Mouse (Mus musculus): ENCODE data around the gene Gpr179. TPM values are rescaled to one million over a fixed set of nuclear protein-coding genes. Genes with fewer than 3 reads are reported as not detected.

Gene Gpr179
- total and polyA plus RNA-seq, 3 experiments = 0.05 to 0.08 TPM; not detected in 1

DNA sequence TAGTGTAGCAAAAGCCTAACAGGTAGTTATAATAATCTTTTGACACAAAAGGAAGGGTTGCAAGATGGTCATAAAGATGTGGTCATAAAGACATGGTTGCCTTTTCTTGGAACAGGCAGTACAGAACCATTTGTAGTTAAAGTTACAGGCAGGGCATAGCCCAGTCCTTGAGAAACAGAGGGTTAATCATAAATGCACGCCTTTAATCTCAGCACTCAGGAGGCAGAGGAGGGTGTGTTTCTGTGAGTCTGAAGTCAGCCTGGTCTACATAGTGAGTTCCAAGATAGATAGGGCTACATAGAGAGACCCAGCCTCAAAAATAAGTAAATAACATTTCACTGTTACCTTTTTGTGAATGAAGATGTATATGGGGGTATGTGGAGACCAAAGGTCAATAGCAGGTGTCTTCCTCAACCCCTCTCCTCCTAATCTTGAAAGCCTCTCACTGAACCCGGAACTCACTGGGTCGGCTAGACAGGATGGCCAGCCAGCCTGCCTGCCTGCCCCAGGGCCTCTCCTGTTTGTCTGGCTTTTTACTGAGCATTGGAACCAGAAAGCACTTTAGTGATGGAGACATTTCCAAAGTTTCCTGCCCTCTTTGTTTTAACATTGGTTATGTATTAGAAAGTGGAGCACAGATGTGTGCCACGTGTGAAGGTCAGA lies 1.2 kb upstream of the Gpr179 start:
- WGBS = 58% methylated on average over 4 of the region's 4 CpGs
- H3K4me3 ChIP-seq = no peak overlapping the region
- H3K79me2 ChIP-seq (replicated peaks; ENCODE audit: control insufficient read depth, insufficient read depth, low read length) = no peaks in the 10 kb centered on the region
- H3K9ac ChIP-seq (ENCODE audit: low read depth, low read length) = no peak overlapping the region
- intact Hi-C loops (cut with DNase I) = no loop called here
- H3K4me1 ChIP-seq (ENCODE audit: control insufficient read depth, insufficient read depth, low read length) = peaks cover 1% of the 10 kb centered on the region; the same call in 1 of the 2 replicates
- TF ChIP-seq CTCF (IDR thresholded peaks at IDR 0.05) (no peak), POLR2A (IDR thresholded peaks at IDR 0.05; ENCODE audit: insufficient read depth, low read depth, low read length) (no peak), EP300 (IDR thresholded peaks at IDR 0.05; ENCODE audit: insufficient read depth, low read depth, low read length) (no peak)
- no peaks in the 10 kb centered on the region for H3K36me3 ChIP-seq (ENCODE audit: control insufficient read depth, insufficient read depth, low read length)
- no peaks in the 10 kb centered on the region for H3K27me3 ChIP-seq (ENCODE audit: control insufficient read depth, insufficient read depth, low read length)
- no peak overlapping the region for H3K27ac ChIP-seq
- DNase-seq = no peak

DNA sequence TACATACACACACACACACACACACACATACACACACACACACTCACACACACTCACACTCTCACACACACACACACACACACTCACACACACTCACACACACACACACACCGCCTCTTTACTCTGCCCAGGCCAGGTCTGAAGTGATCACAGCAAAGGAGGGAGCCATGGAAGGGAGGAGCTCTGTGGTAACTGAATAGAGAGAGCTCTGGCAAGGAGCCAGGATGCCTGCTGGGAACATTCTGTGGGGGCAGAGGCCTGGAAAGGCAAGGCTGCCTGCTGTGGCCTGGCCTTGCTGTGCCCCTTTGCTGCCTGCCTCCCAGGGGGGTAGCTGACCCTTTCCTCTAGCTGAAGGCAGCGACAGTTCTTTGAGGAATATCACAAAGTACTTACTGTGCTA lies 1.8 kb downstream of the Gpr179 start:
- 31% methylated on average over 2 of the region's 2 CpGs for WGBS
- TF ChIP-seq POLR2A (IDR thresholded peaks at IDR 0.05; ENCODE audit: insufficient read depth, low read depth, low read length) (no peak), CTCF (IDR thresholded peaks at IDR 0.05) (no peak), EP300 (IDR thresholded peaks at IDR 0.05; ENCODE audit: insufficient read depth, low read depth, low read length) (no peak)
- intact Hi-C loops (cut with DNase I) = no loop called here
- H3K4me3 ChIP-seq = no peak overlapping the region
- no peak overlapping the region for H3K27ac ChIP-seq
- no peak overlapping the region for H3K9ac ChIP-seq (ENCODE audit: low read depth, low read length)
- H3K27me3 ChIP-seq (ENCODE audit: control insufficient read depth, insufficient read depth, low read length) = no peaks in the 10 kb centered on the region
- peaks cover 1% of the 10 kb centered on the region; the same call in 1 of the 2 replicates for H3K4me1 ChIP-seq (ENCODE audit: control insufficient read depth, insufficient read depth, low read length)
- DNase-seq = peak; percentile 41 to 49
- H3K36me3 ChIP-seq (ENCODE audit: control insufficient read depth, insufficient read depth, low read length) = no peaks in the 10 kb centered on the region
- H3K79me2 ChIP-seq (replicated peaks; ENCODE audit: control insufficient read depth, insufficient read depth, low read length) = no peaks in the 10 kb centered on the region

DNA sequence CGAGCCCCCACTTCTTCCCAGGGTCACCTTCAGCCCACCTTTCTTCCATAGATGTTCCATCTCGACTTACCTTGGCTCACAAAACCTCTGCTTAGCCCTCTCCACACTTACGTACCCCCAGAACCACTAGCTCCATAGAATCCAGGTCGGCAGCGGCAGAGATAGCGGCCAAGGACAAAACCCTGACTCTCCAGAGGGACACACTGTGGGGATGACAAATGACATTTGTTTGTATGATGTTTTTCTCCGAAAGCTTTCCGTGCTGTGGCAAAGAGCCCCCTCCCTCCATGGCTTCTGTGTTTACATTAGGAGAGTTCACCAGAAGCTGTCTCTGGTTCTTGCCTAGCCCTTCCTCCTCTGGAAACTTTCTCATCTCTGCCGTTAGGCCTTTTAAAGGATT lies 4.6 kb downstream of the Gpr179 start:
- WGBS = 77% methylated on average over 9 of the region's 9 CpGs
- intact Hi-C loops (cut with DNase I) = no loop called here

DNA sequence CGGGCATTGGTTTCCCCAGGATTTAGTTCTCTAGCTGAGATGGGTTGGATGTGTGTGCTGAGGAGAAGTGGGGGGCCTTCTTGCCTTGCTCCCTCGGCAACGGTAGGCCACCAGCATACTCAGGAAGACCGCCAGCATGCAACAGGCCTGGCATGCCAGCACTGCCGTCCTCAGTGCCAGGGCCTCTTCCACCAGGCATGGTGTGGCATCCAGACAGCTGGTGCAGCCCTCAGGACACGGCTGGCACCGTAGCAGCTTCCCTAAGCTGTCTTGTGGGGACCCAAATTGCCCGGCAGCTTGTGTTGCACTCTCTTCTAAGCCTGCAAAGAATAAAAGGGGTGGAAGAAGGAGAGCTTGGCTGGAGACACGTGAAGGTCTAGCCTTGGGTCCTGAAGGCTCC lies 5.5 kb downstream of the Gpr179 start:
- H3K4me1 ChIP-seq (ENCODE audit: control insufficient read depth, insufficient read depth, low read length) = peaks cover 1% of the 10 kb centered on the region; the same call in 1 of the 2 replicates
- no peaks in the 10 kb centered on the region for H3K36me3 ChIP-seq (ENCODE audit: control insufficient read depth, insufficient read depth, low read length)
- no peak overlapping the region for H3K4me3 ChIP-seq
- no peak for TF ChIP-seq CTCF (IDR thresholded peaks at IDR 0.05)
- TF ChIP-seq EP300 (IDR thresholded peaks at IDR 0.05; ENCODE audit: insufficient read depth, low read depth, low read length) = no peak
- TF ChIP-seq POLR2A (IDR thresholded peaks at IDR 0.05; ENCODE audit: insufficient read depth, low read depth, low read length) = no peak
- H3K27me3 ChIP-seq (ENCODE audit: control insufficient read depth, insufficient read depth, low read length) = no peaks in the 10 kb centered on the region
- H3K79me2 ChIP-seq (replicated peaks; ENCODE audit: control insufficient read depth, insufficient read depth, low read length) = no peaks in the 10 kb centered on the region
- 74% methylated on average over 9 of the region's 9 CpGs for WGBS
- no peak overlapping the region for H3K9ac ChIP-seq (ENCODE audit: low read depth, low read length)
- H3K27ac ChIP-seq = no peak overlapping the region
- intact Hi-C loops (cut with DNase I) = no loop called here
- no peak for DNase-seq

More for the DNA sequence above, 4.6 kb downstream of the Gpr179 start:
- DNase-seq = no peak
- H3K4me3 ChIP-seq = no peak overlapping the region
- TF ChIP-seq CTCF (IDR thresholded peaks at IDR 0.05) = no peak
- no peak for TF ChIP-seq EP300 (IDR thresholded peaks at IDR 0.05; ENCODE audit: insufficient read depth, low read depth, low read length)
- TF ChIP-seq POLR2A (IDR thresholded peaks at IDR 0.05; ENCODE audit: insufficient read depth, low read depth, low read length) = no peak
- no peak overlapping the region for H3K27ac ChIP-seq
- peaks cover 1% of the 10 kb centered on the region; the same call in 1 of the 2 replicates for H3K4me1 ChIP-seq (ENCODE audit: control insufficient read depth, insufficient read depth, low read length)
- H3K79me2 ChIP-seq (replicated peaks; ENCODE audit: control insufficient read depth, insufficient read depth, low read length) = no peaks in the 10 kb centered on the region
- H3K36me3 ChIP-seq (ENCODE audit: control insufficient read depth, insufficient read depth, low read length) = no peaks in the 10 kb centered on the region
- H3K27me3 ChIP-seq (ENCODE audit: control insufficient read depth, insufficient read depth, low read length) = no peaks in the 10 kb centered on the region
- no peak overlapping the region for H3K9ac ChIP-seq (ENCODE audit: low read depth, low read length)

DNA sequence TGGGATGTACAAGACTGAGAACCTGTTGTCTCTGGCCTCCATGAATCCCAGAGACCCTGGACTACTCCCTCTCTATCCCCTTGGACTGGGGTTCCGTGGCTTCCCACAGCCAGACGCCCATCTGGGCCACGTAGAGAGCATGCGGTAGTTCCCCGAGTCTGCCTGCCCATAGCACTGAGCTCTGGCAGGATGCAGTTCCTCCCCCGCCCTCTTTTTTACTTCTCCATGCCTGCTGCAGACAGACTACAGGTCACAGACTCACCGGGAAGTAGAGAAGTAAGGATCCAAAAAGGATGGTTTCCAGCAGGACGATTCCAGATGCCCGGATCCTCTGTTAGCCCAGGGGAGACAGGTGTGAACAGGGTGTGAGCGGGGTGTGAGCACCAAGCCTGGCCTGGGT lies 6.4 kb downstream of the Gpr179 start:
- Histone ChIP-seq H3K27me3 (ENCODE audit: control insufficient read depth, insufficient read depth, low read length) (no peaks in the 10 kb centered on the region), H3K4me3 (no peak overlapping the region), H3K27ac (no peak overlapping the region), H3K9ac (ENCODE audit: low read depth, low read length) (no peak overlapping the region), H3K79me2 (replicated peaks; ENCODE audit: control insufficient read depth, insufficient read depth, low read length) (no peaks in the 10 kb centered on the region), H3K36me3 (ENCODE audit: control insufficient read depth, insufficient read depth, low read length) (no peaks in the 10 kb centered on the region), H3K4me1 (ENCODE audit: control insufficient read depth, insufficient read depth, low read length) (peaks cover 1% of the 10 kb centered on the region; the same call in 1 of the 2 replicates)
- WGBS = 50% methylated on average over 10 of the region's 10 CpGs
- intact Hi-C loops (cut with DNase I) = no loop called here
- TF ChIP-seq EP300 (IDR thresholded peaks at IDR 0.05; ENCODE audit: insufficient read depth, low read depth, low read length) (no peak), CTCF (IDR thresholded peaks at IDR 0.05) (no peak), POLR2A (IDR thresholded peaks at IDR 0.05; ENCODE audit: insufficient read depth, low read depth, low read length) (no peak)
- no peak for DNase-seq

DNA sequence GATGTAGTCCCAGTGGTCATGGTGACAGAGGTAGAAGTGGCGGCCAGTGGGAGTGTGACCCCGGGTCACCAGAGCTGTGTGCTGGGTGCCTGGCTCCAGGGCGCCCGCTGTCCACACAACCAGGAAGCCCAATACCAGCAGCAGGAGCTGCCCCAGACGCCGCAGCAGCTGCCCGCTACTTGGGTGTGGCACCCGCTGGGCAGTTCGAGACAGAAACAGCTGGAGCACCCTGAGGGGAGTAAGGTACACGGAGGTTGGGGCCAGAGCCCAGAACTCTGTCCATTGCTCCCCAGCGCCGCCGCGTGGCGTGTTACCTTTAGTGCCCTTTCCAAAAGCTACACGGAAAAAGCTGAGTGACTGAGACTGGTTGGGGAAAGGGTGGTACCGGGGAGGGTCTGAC lies 8.3 kb downstream of the Gpr179 start:
- TF ChIP-seq CTCF (IDR thresholded peaks at IDR 0.05) = peak; percentile 55
- no peak for TF ChIP-seq POLR2A (IDR thresholded peaks at IDR 0.05; ENCODE audit: insufficient read depth, low read depth, low read length)
- TF ChIP-seq EP300 (IDR thresholded peaks at IDR 0.05; ENCODE audit: insufficient read depth, low read depth, low read length) = no peak
- H3K9ac ChIP-seq (ENCODE audit: low read depth, low read length) = no peak overlapping the region
- H3K27ac ChIP-seq = no peak overlapping the region
- no peaks in the 10 kb centered on the region for H3K79me2 ChIP-seq (replicated peaks; ENCODE audit: control insufficient read depth, insufficient read depth, low read length)
- DNase-seq = peak; percentile 24 to 55
- H3K4me3 ChIP-seq = no peak overlapping the region
- no peaks in the 10 kb centered on the region; the same call in 1 of the 2 replicates for H3K27me3 ChIP-seq (ENCODE audit: control insufficient read depth, insufficient read depth, low read length)
- no peaks in the 10 kb centered on the region for H3K36me3 ChIP-seq (ENCODE audit: control insufficient read depth, insufficient read depth, low read length)
- H3K4me1 ChIP-seq (ENCODE audit: control insufficient read depth, insufficient read depth, low read length) = no peaks in the 10 kb centered on the region
- intact Hi-C loops (cut with DNase I) = no loop called here
- WGBS = 21% methylated on average over 17 of the region's 17 CpGs

Data from heart, adult 2 months (tissue).